Comparison of ENCODE assay signal across 7 mouse cellular contexts in the genomic region with DNA sequence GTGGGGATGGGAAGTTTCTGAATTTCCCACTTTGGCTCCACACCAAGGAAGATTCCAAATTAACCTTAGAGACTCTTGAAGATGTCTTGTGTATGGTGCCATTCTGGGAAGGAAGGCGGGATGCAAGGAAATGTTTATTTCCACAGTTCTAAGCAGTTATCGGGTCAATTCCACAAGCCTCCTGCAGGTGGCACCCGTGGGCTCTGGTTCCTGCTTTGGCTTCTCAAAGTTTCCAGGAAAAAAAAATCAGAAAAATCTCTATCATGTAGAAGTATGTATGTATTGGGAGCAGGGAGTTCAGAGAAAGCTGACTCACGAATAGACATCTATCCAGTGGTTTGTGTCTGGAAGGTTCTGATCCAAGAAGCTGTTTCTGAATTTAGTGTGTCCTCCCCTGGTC. TPM values are rescaled to one million over a fixed set of nuclear protein-coding genes. Genes with fewer than 3 reads are reported as not detected.
DNase-seq lines count a peak whose midpoint lies in the region; ATAC-seq and TF ChIP-seq lines count a peak whose summit lies in the region.

No protein-coding gene starts in this region.

- peaks cover 60% of the 10 kb centered on the region for H3K27me3 ChIP-seq in intestine, postnatal 0 days (replicated peaks; ENCODE audit: control insufficient read depth, insufficient read depth, low read length)
- H3K27me3 ChIP-seq in intestine, embryonic 15.5 days (replicated peaks): peaks cover 86% of the 10 kb centered on the region
- H3K27me3 ChIP-seq in limb, embryonic 14.5 days (ENCODE audit: control insufficient read depth, insufficient read depth, low read length): peaks cover 82% of the 10 kb centered on the region

- peak; percentile 79 for TF ChIP-seq CTCF in intestine, postnatal 0 days (IDR thresholded peaks at IDR 0.05; ENCODE audit: low read depth)

- no peak overlapping the region for H3K9ac ChIP-seq in intestine, postnatal 0 days (ENCODE audit: low read depth, low read length)
- no peak overlapping the region for H3K9ac ChIP-seq in intestine, embryonic 15.5 days
- no peak overlapping the region for H3K9ac ChIP-seq in limb, embryonic 14.5 days (ENCODE audit: low read depth, low read length, severe bottlenecking)

- no peak overlapping the region for H3K4me3 ChIP-seq in intestine, postnatal 0 days (ENCODE audit: low read depth, low read length)
- H3K4me3 ChIP-seq in intestine, embryonic 15.5 days (replicated peaks): no peak overlapping the region
- H3K4me3 ChIP-seq in limb, embryonic 14.5 days (replicated peaks; ENCODE audit: low read length): no peak overlapping the region

- ATAC-seq in intestine, postnatal 0 days: no peak
- ATAC-seq in intestine, embryonic 15.5 days: no peak
- ATAC-seq in limb, embryonic 14.5 days (ENCODE audit: low FRiP score, low read depth): no peak
- ATAC-seq in erythroblast, adult 5-6 weeks (replicated peaks; ENCODE audit: low FRiP score, poor library complexity, severe bottlenecking): no peak

- peak; percentile 22 for DNase-seq in urinary bladder, postnatal 25 days (ENCODE audit: low spot score)
- DNase-seq in urinary bladder, adult 18-20 months (ENCODE audit: low spot score in 2 of 2): no peak
- DNase-seq in cerebellum, postnatal 10 days: peak; percentile 68 to 74
- peak; percentile 70 for DNase-seq in limb, embryonic 14.5 days (ENCODE audit: low spot score)

- no peaks in the 10 kb centered on the region for H3K4me1 ChIP-seq in intestine, postnatal 0 days (replicated peaks; ENCODE audit: control insufficient read depth, insufficient read depth, low read length)
- H3K4me1 ChIP-seq in intestine, embryonic 15.5 days (replicated peaks): no peaks in the 10 kb centered on the region
- no peaks in the 10 kb centered on the region for H3K4me1 ChIP-seq in limb, embryonic 14.5 days (ENCODE audit: control insufficient read depth, insufficient read depth, low read length)

- no peak for TF ChIP-seq POLR2A in limb, embryonic 14.5 days (IDR thresholded peaks at IDR 0.05; ENCODE audit: borderline replicate concordance, extremely low read depth, insufficient read depth, insufficient read length)

- WGBS in intestine, postnatal 0 days: under 1% methylated on average over 4 of the region's 4 CpGs
- 3% methylated on average over 4 of the region's 4 CpGs for WGBS in intestine, embryonic 15.5 days
- WGBS in limb, embryonic 14.5 days: 2% methylated on average over 4 of the region's 4 CpGs

- H3K36me3 ChIP-seq in intestine, postnatal 0 days (ENCODE audit: control insufficient read depth, insufficient read depth): no peaks in the 10 kb centered on the region
- no peaks in the 10 kb centered on the region for H3K36me3 ChIP-seq in intestine, embryonic 15.5 days
- no peaks in the 10 kb centered on the region for H3K36me3 ChIP-seq in limb, embryonic 14.5 days (ENCODE audit: control insufficient read depth, insufficient read depth, low read length)

- no peak overlapping the region for H3K27ac ChIP-seq in intestine, postnatal 0 days (ENCODE audit: low read depth, low read length)
- H3K27ac ChIP-seq in intestine, embryonic 15.5 days: no peak overlapping the region
- H3K27ac ChIP-seq in limb, embryonic 14.5 days (replicated peaks; ENCODE audit: low read depth, low read length): no peak overlapping the region

- no peak overlapping the region for H3K4me2 ChIP-seq in intestine, postnatal 0 days (replicated peaks; ENCODE audit: low read depth)
- H3K4me2 ChIP-seq in intestine, embryonic 15.5 days (replicated peaks): no peak overlapping the region
- no peak overlapping the region for H3K4me2 ChIP-seq in limb, embryonic 14.5 days (replicated peaks; ENCODE audit: low read depth, low read length, severe bottlenecking)

- H3K9me3 ChIP-seq in intestine, postnatal 0 days (ENCODE audit: control insufficient read depth): no peaks in the 10 kb centered on the region
- no peaks in the 10 kb centered on the region for H3K9me3 ChIP-seq in intestine, embryonic 15.5 days
- H3K9me3 ChIP-seq in limb, embryonic 14.5 days (ENCODE audit: control insufficient read depth, low read length): no peaks in the 10 kb centered on the region

RNA-seq across cellular contexts. Expression of a gene that starts 9.1 kb away (rescaled TPM):
- polyA plus RNA-seq in intestine, postnatal 0 days (2015; fragmentation: Nextera tagmentation; extraction: Ambion mirVana): not detected in 2 replicates
- polyA plus RNA-seq in intestine, embryonic 15.5 days (2015; fragmentation: Nextera tagmentation; extraction: Ambion mirVana): 0.09 and 0.18 TPM in 2 replicates
- polyA plus RNA-seq in limb, embryonic 14.5 days (2012; rRNA removed): 0.09 and 0.10 TPM in 2 replicates
- 0.37 TPM in 1 of 2 replicates, not detected in the other for polyA plus RNA-seq in limb, embryonic 14.5 days (2014; fragmentation: Nextera tagmentation; extraction: Ambion mirVana)
- total RNA-seq in erythroblast, adult 5-6 weeks (2015; ENCODE audit: low replicate concordance): not detected in 2 replicates
- not detected in 2 replicates for total RNA-seq in erythroblast, adult 5-6 weeks (2017; ENCODE audit: low replicate concordance)

Comparison
In these comparisons a context has a peak if more than half of its experiments do, and no peak if none do; other contexts are left out.
1. DNase-seq: peak in urinary bladder, postnatal 25 days (single experiment), cerebellum, postnatal 10 days (2 of 2) and limb, embryonic 14.5 days (single experiment); none in urinary bladder, adult 18-20 months (0 of 2).